Mouse (Mus musculus): ENCODE measurements around the gene Col6a6. TPM values are rescaled to one million over a fixed set of nuclear protein-coding genes. Genes with fewer than 3 reads are reported as not detected.

Gene Col6a6
- polyA plus RNA-seq, 1 experiment from 2014 or later = 0.55 TPM

DNA sequence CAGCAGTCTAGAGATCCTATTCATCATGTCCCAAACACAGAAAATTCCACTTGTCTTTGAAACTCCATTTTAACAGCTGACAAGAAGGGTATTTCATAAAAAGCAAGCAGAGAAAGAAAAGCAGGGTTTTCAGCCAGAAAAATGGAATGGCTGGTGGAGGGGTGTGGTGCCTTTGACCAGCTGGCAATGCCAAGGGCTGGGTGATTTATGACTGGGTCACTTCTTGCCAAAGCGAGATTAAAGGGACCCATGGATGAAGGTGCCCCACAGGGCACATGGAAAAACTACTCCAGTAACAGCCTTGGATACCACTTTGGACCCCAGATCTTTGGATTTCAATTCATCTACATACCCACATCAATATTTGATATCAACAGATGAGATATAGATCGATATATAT, 93.3 kb downstream of the Col6a6 start:
- Histone ChIP-seq H3K4me1 (no peaks in the 10 kb centered on the region), H3K9ac (no peak overlapping the region), H3K27ac (no peak overlapping the region), H3K4me3 (no peak overlapping the region), H3K4me2 (replicated peaks) (no peak overlapping the region), H3K27me3 (no peaks in the 10 kb centered on the region), H3K9me3 (no peaks in the 10 kb centered on the region), H3K36me3 (no peaks in the 10 kb centered on the region)
- 77% methylated on average over 2 of the region's 2 CpGs for WGBS
- no peak for ATAC-seq (ENCODE audit: insufficient number of reproducible peaks, insufficient read depth, low FRiP score, low TSS enrichment)

DNA sequence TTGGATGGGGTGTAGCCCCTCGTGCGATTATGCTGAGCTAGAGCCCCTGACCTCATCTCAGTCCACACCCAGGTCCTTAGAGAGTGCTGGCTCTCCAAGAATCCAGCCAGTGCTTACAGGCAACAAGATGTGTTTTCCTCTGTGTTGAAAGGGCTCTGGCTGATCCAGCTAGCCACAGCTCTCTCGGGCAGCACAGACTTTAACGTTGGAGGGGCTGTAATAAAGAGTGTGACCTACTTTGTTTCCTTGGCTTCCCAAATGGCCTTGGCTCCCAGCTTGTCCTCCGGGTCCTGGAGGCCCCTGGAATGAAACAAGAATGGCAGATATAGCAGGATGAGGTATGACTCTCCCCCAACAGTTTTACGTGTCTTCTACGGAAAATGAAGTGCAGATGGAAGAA, 96.0 kb downstream of the Col6a6 start:
- no peaks in the 10 kb centered on the region; the same call in 1 of the 2 replicates for H3K4me1 ChIP-seq
- no peak overlapping the region for H3K4me3 ChIP-seq
- H3K36me3 ChIP-seq = no peaks in the 10 kb centered on the region
- H3K27ac ChIP-seq = 0 out of 2 replicates have a peak overlapping the region, but pooled peaks have one; percentile 6
- H3K4me2 ChIP-seq (replicated peaks) = no peak overlapping the region
- no peaks in the 10 kb centered on the region for H3K9me3 ChIP-seq
- ATAC-seq (ENCODE audit: insufficient number of reproducible peaks, insufficient read depth, low FRiP score, low TSS enrichment) = no peak
- no peak overlapping the region for H3K9ac ChIP-seq
- no peaks in the 10 kb centered on the region for H3K27me3 ChIP-seq
- WGBS = 68% methylated on average over 7 of the region's 7 CpGs

DNA sequence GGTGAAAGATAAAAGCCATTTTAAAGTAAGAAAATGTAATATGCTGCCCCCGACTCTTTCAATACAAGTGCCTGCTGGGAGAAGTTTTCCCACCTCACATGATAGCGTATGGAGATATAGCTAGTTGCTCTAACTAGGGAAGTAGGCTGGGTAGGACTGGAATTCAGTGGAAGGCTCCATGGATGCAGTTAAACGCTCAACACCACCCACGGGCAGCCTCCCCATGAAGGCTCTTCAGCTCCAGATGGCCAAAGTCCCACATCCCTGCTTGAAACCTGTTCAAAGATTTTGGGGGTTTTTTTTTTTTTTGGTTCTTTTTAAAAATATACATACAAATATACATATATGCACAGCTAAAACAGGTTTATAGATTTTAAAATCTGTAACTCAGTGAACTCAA, 107.5 kb downstream of the Col6a6 start:
- Histone ChIP-seq H3K36me3 (no peaks in the 10 kb centered on the region), H3K27me3 (no peaks in the 10 kb centered on the region), H3K9ac (no peak overlapping the region), H3K9me3 (no peaks in the 10 kb centered on the region), H3K4me1 (peaks cover 3% of the 10 kb centered on the region; the same call in 1 of the 2 replicates), H3K27ac (peak overlapping the region; percentile 69; the same call in 1 of the 2 replicates), H3K4me3 (no peak overlapping the region), H3K4me2 (replicated peaks) (no peak overlapping the region)
- ATAC-seq (ENCODE audit: insufficient number of reproducible peaks, insufficient read depth, low FRiP score, low TSS enrichment) = no peak
- WGBS = 76% methylated on average over 4 of the region's 4 CpGs

DNA sequence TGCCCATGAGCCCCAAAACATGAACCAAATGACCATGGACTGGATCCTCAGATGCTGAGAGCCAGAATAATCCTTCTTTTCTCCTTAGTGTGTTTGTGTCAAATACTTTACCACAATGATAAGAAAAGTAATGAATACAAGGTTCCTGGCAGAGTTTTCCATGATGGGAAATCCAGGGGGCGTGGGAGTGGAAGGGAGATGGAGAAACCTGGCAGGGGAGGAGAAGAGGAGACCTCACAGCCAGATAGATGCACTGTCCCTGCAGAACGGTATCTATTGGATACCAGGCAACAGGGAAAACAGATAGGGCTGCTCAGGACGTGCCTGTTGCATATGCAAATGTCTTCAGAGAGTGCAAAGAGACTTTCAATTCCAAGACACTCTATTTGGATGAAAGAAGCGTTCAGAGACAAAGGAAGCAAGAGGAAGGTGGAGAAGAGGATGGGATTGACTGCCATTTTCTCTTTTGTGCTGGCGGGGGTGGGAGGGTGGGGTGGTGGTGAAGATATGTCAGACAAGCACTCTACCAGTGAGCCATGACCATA, 108.0 kb downstream of the Col6a6 start:
- Histone ChIP-seq H3K9me3 (no peaks in the 10 kb centered on the region), H3K27me3 (no peaks in the 10 kb centered on the region), H3K4me2 (replicated peaks) (no peak overlapping the region), H3K9ac (no peak overlapping the region), H3K4me3 (no peak overlapping the region), H3K4me1 (peaks cover 3% of the 10 kb centered on the region; the same call in 1 of the 2 replicates), H3K27ac (peak overlapping the region; percentile 69; the same call in 1 of the 2 replicates), H3K36me3 (no peaks in the 10 kb centered on the region)
- 51% methylated on average over 5 of the region's 5 CpGs for WGBS
- ATAC-seq (ENCODE audit: insufficient number of reproducible peaks, insufficient read depth, low FRiP score, low TSS enrichment) = no peak

DNA sequence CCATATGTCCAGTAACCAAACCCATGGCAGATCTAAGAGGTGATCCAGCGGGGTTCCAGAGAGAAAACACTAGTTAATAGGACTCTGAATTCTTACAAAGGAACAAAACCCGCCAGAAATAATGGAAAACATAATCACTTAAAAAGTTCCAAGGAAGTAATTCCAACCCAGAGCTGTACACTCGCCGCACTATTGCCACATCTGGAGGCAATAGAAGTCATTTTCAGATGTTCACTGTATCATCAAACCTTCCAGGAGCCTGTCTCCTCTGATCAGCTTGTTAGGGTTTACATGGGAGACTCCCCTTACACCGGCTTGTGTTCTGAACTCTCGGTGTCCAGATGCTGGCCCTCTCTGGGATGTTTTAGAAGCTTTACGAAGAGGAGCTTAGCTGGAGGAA, 108.6 kb downstream of the Col6a6 start:
- Histone ChIP-seq H3K4me1 (peaks cover 3% of the 10 kb centered on the region; the same call in 1 of the 2 replicates), H3K9me3 (no peaks in the 10 kb centered on the region), H3K9ac (no peak overlapping the region), H3K36me3 (no peaks in the 10 kb centered on the region), H3K4me3 (no peak overlapping the region), H3K27ac (peak overlapping the region; percentile 69), H3K4me2 (replicated peaks) (no peak overlapping the region), H3K27me3 (no peaks in the 10 kb centered on the region)
- WGBS = 28% methylated on average over 7 of the region's 7 CpGs
- peak; percentile 83; the same call in 1 of the 2 replicates for ATAC-seq (ENCODE audit: insufficient number of reproducible peaks, insufficient read depth, low FRiP score, low TSS enrichment)

DNA sequence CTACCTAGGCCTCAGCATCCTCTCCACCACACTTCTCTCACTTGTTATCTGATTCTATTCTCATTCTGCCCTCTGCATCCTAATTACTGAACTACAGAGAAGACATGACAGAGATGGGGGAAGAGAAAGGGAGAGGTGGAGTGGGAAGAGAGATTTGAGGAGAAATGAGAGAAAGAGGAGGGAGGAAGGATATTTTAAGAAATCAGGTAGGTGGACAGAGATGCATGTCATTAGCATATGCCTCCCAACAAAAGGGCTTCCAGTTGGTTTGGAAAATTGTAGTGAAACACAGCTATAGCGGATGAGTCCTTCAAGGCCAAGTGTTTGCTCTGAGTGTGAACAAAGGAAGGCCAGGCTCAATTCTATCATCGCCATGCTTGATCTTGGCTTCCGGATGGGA, 115.9 kb downstream of the Col6a6 start:
- Histone ChIP-seq H3K4me1 (no peaks in the 10 kb centered on the region), H3K4me3 (no peak overlapping the region), H3K27me3 (no peaks in the 10 kb centered on the region), H3K36me3 (no peaks in the 10 kb centered on the region), H3K9me3 (no peaks in the 10 kb centered on the region), H3K9ac (no peak overlapping the region), H3K27ac (no peak overlapping the region), H3K4me2 (replicated peaks) (no peak overlapping the region)
- ATAC-seq (ENCODE audit: insufficient number of reproducible peaks, insufficient read depth, low FRiP score, low TSS enrichment) = no peak
- WGBS = 93% methylated on average over 3 of the region's 3 CpGs

DNA sequence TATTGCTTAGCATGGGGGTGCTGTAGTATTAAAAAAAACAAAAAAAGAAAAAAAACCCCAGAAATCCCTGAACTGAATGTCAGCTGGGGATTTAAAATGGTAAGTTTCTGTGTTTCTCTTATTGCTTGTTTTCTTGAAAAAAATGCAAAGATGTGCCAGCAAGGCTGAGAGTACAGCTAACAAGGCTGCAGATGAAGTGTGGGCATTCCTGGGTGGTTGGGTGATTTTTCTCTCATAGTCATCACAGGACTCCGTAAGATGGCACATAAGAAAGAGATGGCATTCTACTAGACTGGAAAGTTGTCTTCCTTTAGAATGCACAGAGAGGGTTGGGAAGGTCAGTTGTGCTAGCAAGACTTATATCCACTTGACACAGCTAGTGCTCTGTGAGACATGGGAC, 122.9 kb downstream of the Col6a6 start:
- no peak for ATAC-seq (ENCODE audit: insufficient number of reproducible peaks, insufficient read depth, low FRiP score, low TSS enrichment)
- Histone ChIP-seq H3K9ac (no peak overlapping the region), H3K4me3 (no peak overlapping the region), H3K9me3 (no peaks in the 10 kb centered on the region), H3K4me1 (no peaks in the 10 kb centered on the region), H3K36me3 (no peaks in the 10 kb centered on the region), H3K4me2 (replicated peaks) (no peak overlapping the region), H3K27me3 (no peaks in the 10 kb centered on the region), H3K27ac (no peak overlapping the region)
- 100% methylated on average over 1 of the region's 1 CpGs for WGBS

DNA sequence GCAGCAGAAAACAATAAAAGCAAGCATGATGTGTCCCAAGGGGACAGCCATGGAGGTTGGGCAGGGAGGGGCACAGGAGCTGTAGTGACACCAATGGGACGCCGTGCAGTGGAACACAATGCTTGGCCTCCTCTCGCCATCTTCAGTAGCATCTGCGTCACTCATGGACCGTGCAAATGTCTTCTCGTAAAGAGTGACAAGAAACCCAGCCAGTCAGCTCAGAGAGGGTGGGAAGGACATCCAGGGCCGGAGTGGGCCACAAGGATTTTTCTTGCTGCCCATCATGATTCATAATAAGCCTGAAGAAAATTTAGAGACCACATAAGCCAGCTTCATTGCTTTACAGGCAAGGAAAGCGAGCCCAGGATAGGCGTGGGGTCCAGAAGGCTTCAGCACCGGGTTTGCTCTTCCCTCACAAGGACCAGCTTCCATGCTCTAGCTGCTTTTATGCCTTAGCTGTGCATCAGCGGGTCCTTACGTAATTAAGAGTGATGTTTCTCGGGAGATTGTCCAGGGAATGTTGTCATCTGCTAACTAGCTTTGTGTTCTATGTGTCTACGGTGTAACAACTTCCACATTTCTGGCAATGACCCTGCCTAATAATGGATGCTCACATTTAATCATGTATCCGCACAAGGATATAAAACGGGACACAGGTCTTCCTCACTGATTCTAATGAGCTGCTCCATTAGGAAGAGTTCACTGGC, 123.6 kb downstream of the Col6a6 start:
- H3K27ac ChIP-seq = no peak overlapping the region
- H3K4me3 ChIP-seq = no peak overlapping the region
- H3K4me2 ChIP-seq (replicated peaks) = no peak overlapping the region
- H3K9ac ChIP-seq = no peak overlapping the region
- 85% methylated on average over 16 of the region's 16 CpGs for WGBS
- no peaks in the 10 kb centered on the region for H3K9me3 ChIP-seq
- no peaks in the 10 kb centered on the region for H3K4me1 ChIP-seq
- H3K27me3 ChIP-seq = no peaks in the 10 kb centered on the region
- H3K36me3 ChIP-seq = no peaks in the 10 kb centered on the region
- no peak for ATAC-seq (ENCODE audit: insufficient number of reproducible peaks, insufficient read depth, low FRiP score, low TSS enrichment)

DNA sequence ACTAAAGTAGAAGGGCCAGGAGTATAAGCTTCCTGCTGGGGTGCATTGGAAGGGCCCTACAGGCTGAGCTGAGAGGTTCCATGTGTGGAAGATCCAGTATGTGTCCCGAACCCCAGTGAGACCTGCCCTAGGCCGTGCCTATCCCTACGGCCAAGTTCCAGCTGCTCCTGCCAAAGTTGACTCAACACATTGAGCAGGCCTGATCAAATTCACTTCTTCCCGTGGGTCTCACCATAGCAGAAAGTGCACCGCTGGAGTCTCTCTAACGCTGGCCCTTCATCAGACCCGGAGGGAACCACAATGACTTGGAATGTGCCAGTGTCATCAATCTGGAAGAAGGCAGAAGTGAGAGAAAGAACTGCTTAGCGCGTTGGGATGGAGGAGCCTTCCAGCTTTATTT, 126.0 kb downstream of the Col6a6 start:
- Histone ChIP-seq H3K4me3 (no peak overlapping the region), H3K4me1 (0 out of 2 replicates have a peak, but pooled peaks cover 4% of the 10 kb centered on the region), H3K4me2 (replicated peaks) (no peak overlapping the region), H3K36me3 (no peaks in the 10 kb centered on the region), H3K27ac (no peak overlapping the region), H3K27me3 (no peaks in the 10 kb centered on the region), H3K9me3 (no peaks in the 10 kb centered on the region), H3K9ac (no peak overlapping the region)
- WGBS = 78% methylated on average over 9 of the region's 9 CpGs
- no peak for ATAC-seq (ENCODE audit: insufficient number of reproducible peaks, insufficient read depth, low FRiP score, low TSS enrichment)

DNA sequence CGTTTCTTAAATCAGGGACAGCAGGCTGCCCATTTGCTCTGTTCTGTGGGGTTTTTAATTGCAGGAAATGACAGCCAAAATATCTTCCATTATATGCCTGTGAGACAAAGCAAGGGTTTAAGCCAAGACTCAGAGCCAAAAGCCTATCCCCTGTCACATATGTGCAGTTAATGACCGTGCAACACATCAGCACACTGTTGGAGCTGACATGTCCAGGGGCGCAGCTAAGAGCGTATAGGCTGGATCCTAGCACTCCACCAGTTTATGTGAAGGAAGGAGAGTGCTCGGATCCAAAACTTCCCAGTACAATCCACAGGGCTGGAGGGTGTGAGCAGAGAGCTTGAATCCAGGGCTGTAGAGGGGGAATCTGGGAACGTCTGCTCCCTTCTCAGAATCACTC, 127.3 kb downstream of the Col6a6 start:
- WGBS = 82% methylated on average over 6 of the region's 6 CpGs

DNA sequence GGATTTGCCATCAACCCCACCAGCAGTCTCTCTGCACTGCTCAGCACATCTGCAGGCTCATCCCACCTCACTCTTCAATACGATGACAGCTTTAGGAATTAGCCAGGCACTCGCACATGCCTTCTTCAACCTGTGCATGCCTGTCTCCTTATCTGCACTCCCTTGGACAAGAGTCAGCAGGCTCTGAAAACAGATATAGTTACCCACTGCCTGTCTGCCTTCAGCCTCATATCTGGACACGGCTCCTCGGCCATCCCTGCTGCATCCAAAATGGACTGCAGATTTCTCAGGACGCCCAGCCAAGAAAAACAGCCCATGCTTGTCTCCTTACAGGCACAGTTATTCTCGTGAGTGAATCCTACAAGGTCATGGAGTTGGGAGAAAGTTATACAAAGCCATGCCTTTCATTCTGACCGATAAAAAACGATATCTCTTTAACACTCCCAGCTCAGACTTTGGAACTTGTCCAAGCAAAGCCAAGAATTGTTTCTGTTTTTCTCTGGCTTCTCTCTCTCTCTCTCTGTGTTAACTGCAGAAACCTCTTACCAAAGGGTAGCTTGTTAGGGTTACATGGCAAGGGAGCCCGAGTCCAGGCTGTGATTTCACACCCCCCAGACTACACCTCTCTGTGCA, 130.1 kb downstream of the Col6a6 start:
- H3K27me3 ChIP-seq = no peaks in the 10 kb centered on the region
- 0 out of 2 replicates have a peak, but pooled peaks cover 4% of the 10 kb centered on the region for H3K4me1 ChIP-seq
- H3K9me3 ChIP-seq = no peaks in the 10 kb centered on the region
- no peak overlapping the region for H3K4me3 ChIP-seq
- 0 out of 2 replicates have a peak overlapping the region, but pooled peaks have one; percentile 2 for H3K27ac ChIP-seq
- ATAC-seq (ENCODE audit: insufficient number of reproducible peaks, insufficient read depth, low FRiP score, low TSS enrichment) = 0 out of 2 replicates have a peak, but pooled peaks have one; percentile 44
- no peak overlapping the region for H3K4me2 ChIP-seq (replicated peaks)
- no peaks in the 10 kb centered on the region for H3K36me3 ChIP-seq
- no peak overlapping the region for H3K9ac ChIP-seq
- WGBS = 63% methylated on average over 9 of the region's 9 CpGs

More for the DNA sequence above, 127.3 kb downstream of the Col6a6 start:
- no peaks in the 10 kb centered on the region for H3K36me3 ChIP-seq
- no peaks in the 10 kb centered on the region for H3K27me3 ChIP-seq
- ATAC-seq (ENCODE audit: insufficient number of reproducible peaks, insufficient read depth, low FRiP score, low TSS enrichment) = no peak
- no peak overlapping the region for H3K27ac ChIP-seq
- no peak overlapping the region for H3K4me3 ChIP-seq
- H3K9me3 ChIP-seq = no peaks in the 10 kb centered on the region
- no peak overlapping the region for H3K9ac ChIP-seq
- H3K4me1 ChIP-seq = 0 out of 2 replicates have a peak, but pooled peaks cover 4% of the 10 kb centered on the region
- H3K4me2 ChIP-seq (replicated peaks) = no peak overlapping the region
